Mouse (Mus musculus): Measurements from ENCODE around the gene Pcbd1. TPM values are rescaled to one million over a fixed set of nuclear protein-coding genes. Genes with fewer than 3 reads are reported as not detected.
"Not testable (repeated sequence)": the region's sequence is repeated elsewhere in the genome, so short reads cannot be mapped to it uniquely, and the experiment has no call there.

Pcbd1 gene
- total RNA-seq, 2 experiments from 2014 or later, result 20.8 to 21.8 TPM

DNA sequence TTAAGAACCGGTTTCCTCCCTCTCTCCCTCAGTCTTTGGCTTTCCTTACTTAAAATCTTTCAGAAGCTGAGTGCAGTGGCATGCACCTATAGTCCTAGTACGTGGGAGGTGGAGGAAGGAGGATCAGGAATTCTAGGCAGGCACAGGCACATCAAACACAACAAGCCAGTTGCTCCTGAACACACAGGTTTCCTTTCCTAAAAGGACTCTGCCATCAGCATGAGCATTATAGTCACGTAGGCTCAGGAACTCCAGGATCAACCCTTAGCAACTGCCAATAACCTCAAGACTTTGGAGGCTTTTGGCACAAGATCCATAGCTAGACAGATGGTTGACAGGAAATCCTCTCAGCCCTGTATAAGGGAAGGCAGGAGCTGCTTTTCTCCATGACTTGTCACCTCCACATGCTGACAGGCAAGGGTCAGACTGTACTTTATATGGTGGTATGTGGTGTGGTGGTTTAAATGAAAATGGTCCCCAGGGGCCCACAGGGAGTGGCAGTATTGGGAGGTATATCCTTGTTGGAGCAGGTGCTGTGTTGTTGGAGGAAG is 14.5 kb downstream of the Pcbd1 start:
- DNase-seq, result no peak

DNA sequence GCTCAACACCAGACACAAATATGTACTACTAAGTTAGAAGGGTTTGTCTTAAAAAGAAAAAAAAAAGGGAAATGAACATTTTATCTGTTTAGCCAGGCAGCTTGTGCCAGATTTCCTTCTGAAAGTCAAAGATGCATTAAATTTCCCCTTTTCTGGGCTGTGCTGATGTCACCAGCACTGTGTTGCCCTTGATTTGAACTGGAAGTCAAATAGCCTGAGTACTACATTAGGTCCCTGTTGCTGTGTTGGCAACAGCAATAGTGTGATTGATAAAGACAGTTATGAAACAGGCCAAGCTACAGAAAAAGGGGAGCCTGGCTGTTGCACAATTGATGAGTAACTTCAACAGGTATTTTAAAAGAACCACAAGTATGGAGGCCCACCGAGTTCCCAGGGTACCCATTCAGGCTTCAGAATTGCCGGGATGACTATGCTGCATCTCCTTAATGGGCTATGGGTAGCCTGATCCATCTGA is 25.2 kb downstream of the Pcbd1 start:
- no peak for DNase-seq

DNA sequence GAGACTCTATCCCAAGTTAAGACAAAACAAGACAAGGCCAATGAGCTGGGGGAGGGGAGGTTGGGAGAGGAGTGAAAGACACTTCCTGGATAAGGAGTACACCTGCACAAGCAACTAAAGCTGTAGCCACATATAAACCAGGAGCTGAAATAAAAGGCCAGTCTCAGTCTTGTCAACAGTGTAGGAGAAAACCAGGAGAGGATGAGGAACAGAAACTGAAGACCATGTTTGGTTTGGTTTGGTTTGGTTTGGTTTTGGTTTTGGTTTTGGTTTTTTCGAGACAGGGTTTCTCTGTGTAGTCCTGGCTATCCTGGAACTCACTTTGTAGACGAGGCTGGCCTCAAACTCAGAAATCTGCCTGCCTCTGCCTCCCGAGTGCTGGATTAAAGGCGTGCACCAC is 32.6 kb downstream of the Pcbd1 start:
- not testable (repeated sequence) for DNase-seq

DNA sequence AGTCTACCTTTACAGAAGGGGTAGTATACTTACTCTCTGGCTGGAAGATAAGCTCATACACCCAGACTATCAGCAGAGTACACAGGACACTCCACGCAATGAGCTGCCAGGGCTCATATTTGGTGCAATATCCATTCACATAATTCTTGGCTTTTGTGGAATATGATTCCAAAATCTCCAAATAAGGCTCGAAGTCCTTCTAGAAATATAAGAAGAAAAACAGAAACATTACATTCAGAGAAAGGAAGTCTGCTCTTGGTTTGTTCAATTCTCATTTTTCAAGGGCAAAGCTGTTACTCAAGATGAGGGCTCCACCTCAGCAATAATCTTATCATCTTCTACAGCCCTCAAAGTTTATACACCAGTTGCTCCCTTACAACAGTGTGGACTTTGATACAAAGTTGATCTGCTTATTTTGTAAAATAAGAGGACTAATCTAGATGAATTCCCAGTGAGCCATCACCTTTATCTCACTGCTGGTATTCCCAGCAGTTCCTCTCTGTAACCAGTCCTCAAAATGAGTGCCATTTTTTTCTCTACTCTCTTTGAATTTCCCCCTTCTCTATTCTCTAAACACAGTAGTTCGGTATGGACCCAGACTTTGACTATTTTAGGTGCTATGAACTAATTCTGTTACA is 34.3 kb downstream of the Pcbd1 start:
- DNase-seq, result no peak

DNA sequence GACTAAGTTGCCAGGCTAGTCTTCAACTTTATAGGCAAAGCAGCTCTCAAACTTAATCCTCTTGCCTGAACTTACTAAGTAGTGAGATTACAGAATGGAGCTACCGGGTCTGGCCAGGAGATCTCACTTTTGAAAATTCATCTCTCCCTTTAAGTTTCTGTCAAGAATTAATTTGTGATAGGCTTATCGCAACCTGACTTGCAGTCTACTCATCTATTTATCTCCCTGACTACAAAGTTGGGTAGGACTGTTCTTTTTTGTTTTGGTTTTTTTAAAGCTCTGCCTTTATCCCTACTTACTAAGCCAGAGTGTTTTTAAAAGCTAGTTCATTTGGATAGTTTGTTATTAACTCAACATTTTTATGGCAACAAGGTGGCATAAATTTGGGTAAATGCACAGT is 35.3 kb downstream of the Pcbd1 start:
- no peak for DNase-seq

DNA sequence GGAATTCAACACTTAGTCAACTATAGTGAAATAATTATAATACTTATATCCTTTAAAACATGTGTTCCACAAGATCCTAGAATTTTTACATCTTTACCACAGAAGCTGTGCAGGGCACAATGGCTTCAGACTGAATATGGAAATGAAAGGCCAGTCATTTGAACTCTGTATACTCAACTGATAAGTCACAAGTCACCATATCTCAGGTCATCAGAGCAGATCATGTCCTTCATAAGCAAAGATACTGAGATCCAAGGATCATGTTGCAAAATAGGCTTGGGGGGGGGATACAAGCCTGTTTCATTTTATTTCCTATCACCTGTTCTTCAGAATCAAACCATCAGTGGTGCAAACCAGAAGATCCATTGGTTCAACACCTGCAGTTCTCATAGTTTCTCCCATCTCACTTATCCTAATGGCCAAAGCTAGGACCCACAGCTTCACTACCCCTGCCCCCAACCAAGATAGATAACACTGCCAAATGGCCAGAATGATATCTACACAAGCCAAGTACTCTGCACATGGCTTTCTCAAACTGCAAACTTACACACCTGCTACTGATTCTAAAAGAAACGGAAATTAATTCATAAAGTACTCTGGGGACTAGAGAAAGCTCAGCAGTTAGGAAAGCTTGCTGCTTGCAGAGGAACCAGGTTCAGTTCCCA is 39.7 kb downstream of the Pcbd1 start:
- DNase-seq, result no peak

DNA sequence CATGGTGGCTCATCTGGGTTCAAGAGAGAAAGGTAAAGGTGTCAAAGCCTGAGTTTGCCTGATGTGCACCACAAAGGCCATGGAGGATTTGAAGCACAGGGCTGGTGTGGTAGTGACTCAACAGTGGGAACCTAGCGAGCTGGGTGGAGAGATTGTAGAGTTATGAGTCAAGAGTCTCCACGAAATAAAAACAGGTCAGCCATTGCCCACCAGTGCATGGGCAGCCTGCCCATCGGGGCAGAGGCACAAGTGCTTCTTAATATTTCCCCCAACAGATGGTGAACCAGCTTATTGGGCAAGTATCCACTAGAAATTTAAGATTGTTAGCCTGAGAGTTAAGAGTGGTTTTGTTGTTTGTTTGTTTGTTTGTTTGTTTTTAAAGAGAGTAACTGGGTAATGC is 41.8 kb downstream of the Pcbd1 start:
- no peak for DNase-seq

DNA sequence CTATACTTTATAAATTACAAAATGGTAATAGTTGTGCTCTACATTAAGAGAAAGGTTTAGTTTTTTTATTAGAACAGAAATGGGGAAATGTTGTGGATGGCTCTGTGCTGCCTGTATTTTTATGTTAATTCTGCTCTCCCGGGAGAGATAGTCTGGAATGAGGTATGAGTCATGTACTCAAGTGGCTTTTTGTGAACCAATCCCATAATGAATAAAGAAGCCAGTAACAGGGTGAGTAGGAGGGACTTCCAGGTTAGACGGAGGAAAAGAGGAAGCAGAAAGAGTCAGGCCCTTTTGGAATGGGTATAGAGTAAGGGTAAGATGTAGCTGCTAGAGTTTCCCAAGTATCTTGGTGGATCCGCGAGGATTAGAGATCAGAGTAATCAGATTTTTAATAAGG is 44.9 kb downstream of the Pcbd1 start:
- DNase-seq, result no peak

DNA sequence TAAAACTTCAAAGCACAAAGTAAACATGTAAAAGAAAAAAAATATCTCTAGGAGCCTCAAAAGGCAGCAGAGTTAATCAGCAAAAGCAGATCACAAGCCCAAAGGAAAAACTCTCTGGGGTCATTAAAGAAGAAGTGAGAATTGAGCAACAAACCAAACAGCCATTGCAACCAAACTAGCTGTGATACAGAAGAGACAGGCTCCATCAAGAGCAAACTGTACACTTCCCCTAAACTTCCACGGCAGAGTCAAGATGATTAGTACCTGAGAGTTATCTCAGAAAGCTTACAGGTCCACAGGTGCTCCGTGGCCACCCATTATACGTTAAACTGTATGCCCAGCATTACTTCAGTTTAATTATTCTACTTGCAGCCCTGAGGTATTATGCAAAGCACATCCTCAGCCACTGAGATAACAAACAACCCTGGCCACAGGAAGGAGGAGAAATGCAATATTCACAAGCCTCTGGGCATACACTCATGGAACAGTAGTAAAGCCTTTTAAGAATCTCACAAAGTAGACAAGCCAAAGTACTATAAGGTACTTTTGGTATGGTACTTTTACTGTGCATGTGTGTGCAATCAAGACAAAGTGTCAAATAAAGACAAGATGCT is 46.2 kb downstream of the Pcbd1 start:
- no peak for DNase-seq

DNA sequence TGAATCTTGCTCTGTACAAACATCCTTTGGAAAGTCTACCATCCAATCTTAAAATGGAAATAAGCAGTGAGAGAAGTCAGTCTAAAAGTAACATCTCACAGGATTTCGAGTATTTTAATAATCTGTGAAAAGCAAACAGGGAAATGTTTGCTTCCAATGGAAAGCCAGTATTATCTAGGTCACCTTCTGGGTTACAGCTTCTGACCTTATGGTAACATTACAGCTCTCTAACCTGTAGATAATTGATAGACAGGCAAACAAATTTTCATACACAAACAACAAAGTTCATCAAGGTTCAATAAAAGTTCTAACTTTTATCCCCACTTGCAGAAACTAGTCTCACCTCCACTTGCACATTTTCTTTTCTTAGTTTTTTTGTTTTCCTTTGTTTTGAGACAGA is 48.4 kb downstream of the Pcbd1 start:
- DNase-seq, result no peak

DNA sequence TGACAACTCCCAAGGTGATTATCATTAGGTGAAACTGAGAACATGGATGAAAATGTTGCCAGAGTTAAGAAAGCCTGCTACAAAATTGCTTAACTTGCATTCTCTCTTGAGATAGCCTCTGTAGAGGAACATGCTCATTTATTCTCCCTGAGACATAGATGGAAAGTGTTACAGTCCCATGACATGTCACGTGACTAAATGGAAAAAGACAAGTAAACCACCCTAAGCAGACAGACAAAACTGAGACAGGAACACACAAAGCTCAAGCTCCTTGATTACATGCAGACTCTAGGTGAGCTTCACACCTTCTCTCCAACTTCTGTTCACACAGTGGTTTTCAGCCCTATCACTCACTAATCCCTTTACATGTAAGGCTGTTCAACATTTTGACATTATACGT is 54.2 kb downstream of the Pcbd1 start:
- no peak for DNase-seq

Small RNAs within 50 kb of the gene (microRNA-seq; reads per million reads assigned to microRNA genes)
- 0 reads per million in 2 experiments for gene Gm44308

Other genes with a start within 250 kb of the Pcbd1 start
- gene Sgpl1, start 58.4 kb downstream of the Pcbd1 start, total RNA-seq (2021), result 10 to 100 TPM; 26.2 to 29.3 TPM
- gene Tbata, start 82.6 kb downstream of the Pcbd1 start, total RNA-seq (2021), result not detected
- gene Adamts14, start 184.1 kb downstream of the Pcbd1 start, total RNA-seq (2021), result 1 to 10 TPM; 6.9 to 7.5 TPM
- gene Prf1, start 208.5 kb downstream of the Pcbd1 start, total RNA-seq (2021), result under 1 TPM in 1 of 2 experiments, not detected in 1; 0.09 TPM

All from heart, postnatal 4 days (tissue).